Mouse (Mus musculus) spleen, adult 2 months (tissue): ENCODE data around the gene Oasl2.

Source experiments
- CTCF ChIP-seq: fragments of 200-500 bp; IDR thresholded peaks from 2 replicates; pipeline ENCODE4 v1.5.1; 2011; ENCODE audit warnings: mild to moderate bottlenecking, inconsistent platforms; ENCODE audit not compliant: insufficient read depth, insufficient read length, insufficient replicate concordance; ENCODE audit errors: extremely low read depth
- POLR2A ChIP-seq: fragments of 200-500 bp; IDR thresholded peaks from 2 replicates; pipeline ENCODE4 v1.6.1; 2011; ENCODE audit warnings: low read depth, low read length, inconsistent platforms

GRCm38 (mm10) chr5:114933206-114933605 is 36.5 kb downstream of the Oasl2 start:
- TF ChIP-seq CTCF (no peak), POLR2A (no peak)
